Mouse (Mus musculus): Measurements from ENCODE around the gene Fxr1. TPM values are rescaled to one million over a fixed set of nuclear protein-coding genes. Genes with fewer than 3 reads are reported as not detected.

Fxr1 gene
- total RNA-seq, 1 experiment = 210 TPM

GRCm38 (mm10) chr3:34080900-34081662 lies 61.3 kb downstream of the Fxr1 start, which contains the start of gene Dnajc19:
Gene Dnajc19, minus strand, starts transcription at chr3:34081321.
- no peak within 1 kb of the TSS for H3K27ac ChIP-seq (ENCODE audit: insufficient read depth, low read depth, low read length, poor library complexity, severe bottlenecking)
- peak; percentile 76 for DNase-seq (ENCODE audit: low read depth, low spot score)
- H3K4me3 ChIP-seq (ENCODE audit: insufficient read depth in 1 of 2, low read depth in 1 of 2, low read length in 2 of 2, poor library complexity in 1 of 2, severe bottlenecking in 1 of 2) = peak within 1 kb of the TSS; percentile 80 to 83
- no peaks in the 10 kb centered on the region; the same call in 1 of the 2 replicates for H3K36me3 ChIP-seq (ENCODE audit: control insufficient read depth, insufficient read depth, low read length, poor library complexity, severe bottlenecking)
- H3K9ac ChIP-seq (ENCODE audit: insufficient read depth, low read depth, low read length, poor library complexity, severe bottlenecking) = peak within 1 kb of the TSS; percentile 83
- no peaks in the 10 kb centered on the region for H3K9me3 ChIP-seq (ENCODE audit: control insufficient read depth, insufficient read depth, low read depth, low read length)
- TF ChIP-seq HCFC1 (IDR thresholded peaks at IDR 0.05; ENCODE audit: borderline replicate concordance, insufficient read depth, low read length) (peak; percentile 74; the same call in 1 of the 2 replicates), MAFK (IDR thresholded peaks at IDR 0.05; ENCODE audit: insufficient read depth, low read depth, low read length) (no peak), ZNF384 (IDR thresholded peaks at IDR 0.05; ENCODE audit: low read depth, low read length) (no peak), ZC3H11A (IDR thresholded peaks at IDR 0.05; ENCODE audit: borderline replicate concordance, low read depth, low read length) (no peak)
- in situ Hi-C loops (cut with MboI; ENCODE audit: low sequenced_read_pairs in 2 of 2, unreplicated experiment in 2 of 2) = no loop called here
- H3K4me1 ChIP-seq (ENCODE audit: control insufficient read depth in 2 of 2, insufficient read depth in 2 of 2, low read length in 2 of 2, poor library complexity in 1 of 2) = peaks cover 0 to 3% of the 10 kb centered on the region in 2 experiments; a peak in 2 of 4 replicates

GRCm38 (mm10) chr3:34081929-34082328 lies 62.2 kb downstream of the Fxr1 start:
- Histone ChIP-seq H3K4me3 (ENCODE audit: insufficient read depth in 1 of 2, low read depth in 1 of 2, low read length in 2 of 2, poor library complexity in 1 of 2, severe bottlenecking in 1 of 2) (peak overlapping the region in 1 of 2 experiments; percentile 80; a peak in 2 of 4 replicates), H3K9me3 (ENCODE audit: control insufficient read depth, insufficient read depth, low read depth, low read length) (no peaks in the 10 kb centered on the region), H3K36me3 (ENCODE audit: control insufficient read depth, insufficient read depth, low read length, poor library complexity, severe bottlenecking) (no peaks in the 10 kb centered on the region; the same call in 1 of the 2 replicates), H3K27ac (ENCODE audit: insufficient read depth, low read depth, low read length, poor library complexity, severe bottlenecking) (no peak overlapping the region), H3K9ac (ENCODE audit: insufficient read depth, low read depth, low read length, poor library complexity, severe bottlenecking) (peak overlapping the region; percentile 28; the same call in 1 of the 2 replicates), H3K4me1 (ENCODE audit: control insufficient read depth in 2 of 2, insufficient read depth in 2 of 2, low read length in 2 of 2, poor library complexity in 1 of 2) (peaks cover 0 to 3% of the 10 kb centered on the region in 2 experiments; a peak in 2 of 4 replicates)
- TF ChIP-seq CHD2 (IDR thresholded peaks at IDR 0.05; ENCODE audit: low read depth, low read length) = no peak
- TF ChIP-seq HCFC1 (IDR thresholded peaks at IDR 0.05; ENCODE audit: borderline replicate concordance, insufficient read depth, low read length) = no peak
- TF ChIP-seq MAFK (IDR thresholded peaks at IDR 0.05; ENCODE audit: insufficient read depth, low read depth, low read length) = no peak
- no peak for TF ChIP-seq ZNF384 (IDR thresholded peaks at IDR 0.05; ENCODE audit: low read depth, low read length)
- TF ChIP-seq ZC3H11A (IDR thresholded peaks at IDR 0.05; ENCODE audit: borderline replicate concordance, low read depth, low read length) = no peak
- DNase-seq (ENCODE audit: low read depth, low spot score) = no peak
- in situ Hi-C loops (cut with MboI; ENCODE audit: low sequenced_read_pairs in 2 of 2, unreplicated experiment in 2 of 2) = no loop called here

- in situ Hi-C loops (cut with MboI; ENCODE audit: low sequenced_read_pairs in 2 of 2, unreplicated experiment in 2 of 2) = no loop called here
- TF ChIP-seq MAFK (IDR thresholded peaks at IDR 0.05; ENCODE audit: insufficient read depth, low read depth, low read length) = no peak
- TF ChIP-seq ZNF384 (IDR thresholded peaks at IDR 0.05; ENCODE audit: low read depth, low read length) = no peak
- H3K27ac ChIP-seq (ENCODE audit: insufficient read depth, low read depth, low read length, poor library complexity, severe bottlenecking) = no peak overlapping the region
Measured at GRCm38 (mm10) chr3:34083655-34084054, 63.9 kb downstream of the Fxr1 start.

GRCm38 (mm10) chr3:34102891-34103290 lies 83.1 kb downstream of the Fxr1 start:
- Histone ChIP-seq H3K9ac (ENCODE audit: insufficient read depth, low read depth, low read length, poor library complexity, severe bottlenecking) (no peak overlapping the region), H3K4me1 (ENCODE audit: control insufficient read depth in 2 of 2, insufficient read depth in 2 of 2, low read length in 2 of 2, poor library complexity in 1 of 2) (no peaks in the 10 kb centered on the region), H3K9me3 (ENCODE audit: control insufficient read depth, insufficient read depth, low read depth, low read length) (no peaks in the 10 kb centered on the region), H3K4me3 (ENCODE audit: insufficient read depth in 1 of 2, low read depth in 1 of 2, low read length in 2 of 2, poor library complexity in 1 of 2, severe bottlenecking in 1 of 2) (no peak overlapping the region), H3K36me3 (ENCODE audit: control insufficient read depth, insufficient read depth, low read length, poor library complexity, severe bottlenecking) (no peaks in the 10 kb centered on the region), H3K27ac (ENCODE audit: insufficient read depth, low read depth, low read length, poor library complexity, severe bottlenecking) (no peak overlapping the region)
- in situ Hi-C loops (cut with MboI; ENCODE audit: low sequenced_read_pairs in 2 of 2, unreplicated experiment in 2 of 2) = no loop called here
- TF ChIP-seq ZNF384 (IDR thresholded peaks at IDR 0.05; ENCODE audit: low read depth, low read length) = no peak
- TF ChIP-seq CHD2 (IDR thresholded peaks at IDR 0.05; ENCODE audit: low read depth, low read length) = no peak
- no peak for TF ChIP-seq ZC3H11A (IDR thresholded peaks at IDR 0.05; ENCODE audit: borderline replicate concordance, low read depth, low read length)
- no peak for TF ChIP-seq HCFC1 (IDR thresholded peaks at IDR 0.05; ENCODE audit: borderline replicate concordance, insufficient read depth, low read length)
- no peak for TF ChIP-seq MAFK (IDR thresholded peaks at IDR 0.05; ENCODE audit: insufficient read depth, low read depth, low read length)
- DNase-seq (ENCODE audit: low read depth, low spot score) = no peak

More at GRCm38 (mm10) chr3:34083655-34084054, 63.9 kb downstream of the Fxr1 start:
- H3K4me1 ChIP-seq (ENCODE audit: control insufficient read depth in 2 of 2, insufficient read depth in 2 of 2, low read length in 2 of 2, poor library complexity in 1 of 2) = peaks cover 0 to 3% of the 10 kb centered on the region in 2 experiments; a peak in 2 of 4 replicates
- no peaks in the 10 kb centered on the region for H3K9me3 ChIP-seq (ENCODE audit: control insufficient read depth, insufficient read depth, low read depth, low read length)
- no peaks in the 10 kb centered on the region; the same call in 1 of the 2 replicates for H3K36me3 ChIP-seq (ENCODE audit: control insufficient read depth, insufficient read depth, low read length, poor library complexity, severe bottlenecking)
- H3K4me3 ChIP-seq (ENCODE audit: insufficient read depth in 1 of 2, low read depth in 1 of 2, low read length in 2 of 2, poor library complexity in 1 of 2, severe bottlenecking in 1 of 2) = no peak overlapping the region
- no peak overlapping the region for H3K9ac ChIP-seq (ENCODE audit: insufficient read depth, low read depth, low read length, poor library complexity, severe bottlenecking)
- DNase-seq (ENCODE audit: low read depth, low spot score) = no peak

All from ES-E14 (cell line).